Mouse (Mus musculus) embryonic facial prominence, embryonic 15.5 days (tissue): ENCODE results near the gene Sec13. TPM values are rescaled to one million over a fixed set of nuclear protein-coding genes. Genes with fewer than 3 reads are reported as not detected.

Experiments used
- ATAC-seq: fragments of 200-750 bp; cut with Nextera tagmentation; 2 replicates; pipeline ENCODE4 v1.8.0; 2017; ENCODE audit warnings: low read depth, moderate TSS enrichment; ENCODE audit not compliant: insufficient number of reproducible peaks, low FRiP score, low TSS enrichment
- H3K27ac ChIP-seq: fragments of 300-500 bp; sonication (generic); replicated peaks from 2 replicates; pipeline ENCODE4 v1.5.1; 2015; ENCODE audit warnings: mild to moderate bottlenecking, inconsistent platforms
- H3K27me3 ChIP-seq: fragments of 300-500 bp; sonication (generic); 2 replicates; pipeline ENCODE4 v1.6.1; 2015; ENCODE audit warnings: inconsistent platforms
- H3K36me3 ChIP-seq: fragments of 300-500 bp; sonication (generic); 2 replicates; pipeline ENCODE4 v1.6.1; 2015; ENCODE audit warnings: mild to moderate bottlenecking, inconsistent platforms
- H3K4me1 ChIP-seq: fragments of 300-500 bp; sonication (generic); 2 replicates; pipeline ENCODE4 v1.6.1; 2015; ENCODE audit warnings: inconsistent platforms
- H3K4me2 ChIP-seq: fragments of 300-500 bp; sonication (generic); replicated peaks from 2 replicates; pipeline ENCODE4 v1.6.1; 2015; ENCODE audit warnings: mild to moderate bottlenecking, inconsistent platforms
- H3K4me3 ChIP-seq: fragments of 300-500 bp; sonication (generic); replicated peaks from 2 replicates; pipeline ENCODE4 v1.5.1; 2015; ENCODE audit warnings: mild to moderate bottlenecking, inconsistent platforms
- H3K9ac ChIP-seq: fragments of 300-500 bp; sonication (generic); 2 replicates; pipeline ENCODE4 v1.6.1; 2015; ENCODE audit warnings: inconsistent platforms
- H3K9me3 ChIP-seq: fragments of 300-500 bp; sonication (generic); replicated peaks from 2 replicates; pipeline ENCODE4 v1.6.1; 2016; ENCODE audit warnings: inconsistent platforms
- WGBS: fragments of 180-500 bp; shearing (Covaris S2); methylation state at CpG from one replicate; pipeline ENCODE4 v1.1.7; 2015; 5-methylcytosine and 5-hydroxymethylcytosine counted together
- polyA plus RNA-seq: library from polyadenylated mRNA; unstranded; fragments of >200 nt; fragmentation: Nextera tagmentation; extraction: Ambion mirVana; gene quantifications from 2 replicates; pipeline ENCODE4 v1.2.1, GENCODE M21; 2015

Sec13 gene
- 283 and 297 TPM in 2 replicates for polyA plus RNA-seq

DNA sequence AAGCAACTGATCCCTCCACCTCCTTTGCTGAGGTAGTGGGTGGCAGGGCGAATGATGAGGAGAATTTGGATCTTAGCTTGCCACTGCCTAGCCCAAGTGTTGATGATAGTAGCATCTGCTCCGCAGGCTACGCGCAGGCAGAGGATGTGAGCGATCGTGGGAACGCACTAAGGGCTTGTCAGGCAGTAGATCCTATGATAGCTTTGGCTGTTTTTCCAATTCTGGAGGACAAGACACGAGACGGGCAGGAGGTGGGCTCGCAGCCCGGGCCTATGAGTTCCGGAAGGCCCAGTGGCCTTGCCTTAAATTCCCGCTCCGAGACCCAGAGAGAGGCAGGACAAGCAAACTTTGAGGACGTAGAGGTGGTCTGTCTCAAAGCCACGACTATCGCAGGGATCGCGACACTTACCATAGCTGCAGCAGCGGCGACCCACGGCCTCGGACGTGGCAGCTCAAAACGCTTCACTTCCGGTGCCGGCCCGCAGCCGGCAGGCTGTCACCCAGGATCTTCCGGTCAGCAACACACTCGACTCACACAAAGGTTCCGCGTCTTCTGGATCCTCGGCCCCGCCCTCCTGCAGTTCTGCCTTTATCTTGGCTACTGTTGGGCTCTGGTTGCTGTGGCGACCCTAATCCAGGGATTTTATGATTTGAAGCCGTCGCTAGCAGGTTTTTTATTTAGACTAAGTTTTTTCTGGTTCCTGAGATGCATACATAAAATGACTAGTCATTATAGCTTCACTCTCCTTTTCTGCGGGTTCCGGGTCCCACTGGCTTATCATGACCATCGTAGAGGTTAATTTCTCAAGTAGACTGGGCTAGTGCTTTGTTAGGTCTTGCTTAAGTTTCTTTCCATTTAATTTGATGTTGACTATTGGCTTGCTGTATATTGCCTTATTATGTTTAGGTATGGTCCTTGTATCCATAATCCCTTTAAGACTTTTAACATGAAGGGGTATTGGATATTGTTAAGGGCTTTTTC lies at the start of gene Sec13:
TSS of gene Sec13 (minus strand) at position 508 of the 982 bp plus-strand sequence.
- 7% methylated on average over 41 of the region's 41 CpGs for WGBS
- Histone ChIP-seq H3K36me3 (peaks cover 28% of the 10 kb centered on the region), H3K27ac (peak within 1 kb of the TSS; percentile 80), H3K27me3 (no peaks in the 10 kb centered on the region), H3K4me3 (peak within 1 kb of the TSS; percentile 86), H3K4me2 (peak within 1 kb of the TSS; percentile 77), H3K9me3 (no peaks in the 10 kb centered on the region), H3K9ac (peak within 1 kb of the TSS; percentile 87), H3K4me1 (peaks cover 14% of the 10 kb centered on the region)
- peak; percentile 74; the same call in 1 of the 2 replicates for ATAC-seq

- Histone ChIP-seq H3K27ac (no peak overlapping the region), H3K4me3 (no peak overlapping the region), H3K4me2 (no peak overlapping the region), H3K9me3 (no peaks in the 10 kb centered on the region), H3K9ac (no peak overlapping the region), H3K36me3 (no peaks in the 10 kb centered on the region), H3K27me3 (no peaks in the 10 kb centered on the region), H3K4me1 (peaks cover 11% of the 10 kb centered on the region)
- ATAC-seq: no peak
- 15% methylated on average over 6 of the region's 6 CpGs for WGBS
Observed at GRCm38 (mm10) chr6:113787459-113787968, 47.0 kb upstream of the Sec13 start.

GRCm38 (mm10) chr6:113785658-113786057 lies 45.1 kb upstream of the Sec13 start:
- Histone ChIP-seq H3K27me3 (no peaks in the 10 kb centered on the region), H3K36me3 (no peaks in the 10 kb centered on the region), H3K4me2 (no peak overlapping the region), H3K9ac (no peak overlapping the region), H3K9me3 (no peaks in the 10 kb centered on the region), H3K4me1 (peaks cover 11% of the 10 kb centered on the region), H3K4me3 (no peak overlapping the region), H3K27ac (no peak overlapping the region)
- 79% methylated on average over 7 of the region's 7 CpGs for WGBS
- ATAC-seq: no peak

DNA sequence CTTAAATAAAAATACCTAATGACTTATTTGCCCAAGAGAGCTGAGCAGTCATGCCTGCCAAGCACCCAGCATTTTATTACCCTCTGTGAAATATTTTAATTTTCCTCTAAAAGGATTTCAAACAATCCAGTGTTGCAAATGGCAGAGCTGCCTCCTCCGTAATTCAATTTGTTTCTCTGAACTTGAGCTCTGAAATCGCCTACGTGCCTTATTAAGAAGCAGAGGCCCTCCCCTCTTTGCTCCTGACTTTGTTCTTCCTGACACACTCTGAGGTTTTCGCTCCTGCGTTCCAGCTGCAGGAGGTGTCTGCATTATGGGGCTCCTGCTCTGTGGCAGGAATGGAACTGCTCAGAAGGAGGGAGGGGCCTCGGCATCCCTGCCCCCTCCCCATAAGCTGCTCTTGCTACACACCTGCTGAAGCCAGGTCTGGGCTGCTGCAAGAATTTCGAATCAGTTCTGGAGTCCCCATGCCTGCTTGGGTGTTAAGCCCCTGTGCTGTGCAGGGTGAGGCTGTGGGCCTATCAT lies 37.7 kb upstream of the Sec13 start:
- ATAC-seq: no peak
- Histone ChIP-seq H3K4me1 (no peaks in the 10 kb centered on the region), H3K27me3 (no peaks in the 10 kb centered on the region; the same call in 1 of the 2 replicates), H3K4me2 (no peak overlapping the region), H3K27ac (no peak overlapping the region), H3K36me3 (no peaks in the 10 kb centered on the region), H3K9me3 (no peaks in the 10 kb centered on the region), H3K9ac (no peak overlapping the region), H3K4me3 (no peak overlapping the region)
- 37% methylated on average over 7 of the region's 7 CpGs for WGBS

GRCm38 (mm10) chr6:113768804-113769203 lies 28.3 kb upstream of the Sec13 start:
- no peaks in the 10 kb centered on the region for H3K9me3 ChIP-seq
- no peaks in the 10 kb centered on the region for H3K36me3 ChIP-seq
- no peaks in the 10 kb centered on the region for H3K4me1 ChIP-seq
- WGBS: 44% methylated on average over 11 of the region's 11 CpGs
- no peak overlapping the region for H3K27ac ChIP-seq
- no peaks in the 10 kb centered on the region for H3K27me3 ChIP-seq
- ATAC-seq: no peak
- H3K4me2 ChIP-seq: no peak overlapping the region
- no peak overlapping the region for H3K9ac ChIP-seq
- no peak overlapping the region for H3K4me3 ChIP-seq

GRCm38 (mm10) chr6:113761644-113762043 lies 21.1 kb upstream of the Sec13 start:
- no peaks in the 10 kb centered on the region for H3K27me3 ChIP-seq
- ATAC-seq: no peak
- no peak overlapping the region for H3K9ac ChIP-seq
- no peak overlapping the region for H3K27ac ChIP-seq
- no peaks in the 10 kb centered on the region for H3K9me3 ChIP-seq
- no peaks in the 10 kb centered on the region for H3K36me3 ChIP-seq
- no peak overlapping the region for H3K4me2 ChIP-seq
- no peak overlapping the region for H3K4me3 ChIP-seq
- 29% methylated on average over 7 of the region's 7 CpGs for WGBS
- no peaks in the 10 kb centered on the region for H3K4me1 ChIP-seq

DNA sequence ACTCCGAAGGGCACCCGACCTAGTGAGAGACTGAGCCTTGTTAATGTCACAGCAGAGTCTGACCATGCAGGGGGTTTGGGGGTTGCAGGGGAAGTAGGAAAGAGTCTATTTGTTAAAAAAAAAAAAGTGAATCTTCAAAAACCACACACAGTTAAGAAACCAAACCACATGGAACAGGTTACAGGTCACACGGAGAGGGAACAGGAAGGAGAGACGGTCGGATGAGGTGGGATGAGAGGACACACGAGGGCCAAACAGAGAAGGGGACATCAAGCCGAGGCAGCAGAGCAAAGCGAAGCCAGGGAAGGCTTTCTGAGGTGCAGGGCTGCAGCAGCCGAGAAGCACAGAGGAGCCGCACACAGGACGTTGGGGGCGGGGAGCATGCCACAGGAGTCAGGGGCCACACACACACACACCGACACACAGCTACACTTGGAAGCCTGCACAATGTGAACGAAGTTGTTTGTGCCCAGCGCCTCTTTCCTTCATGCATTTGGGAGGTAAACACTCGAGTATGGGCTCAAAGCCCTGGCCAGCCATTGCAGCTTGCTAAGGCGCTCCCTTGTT lies 8.7 kb upstream of the Sec13 start:
- H3K4me1 ChIP-seq: no peaks in the 10 kb centered on the region
- 55% methylated on average over 17 of the region's 17 CpGs for WGBS
- no peak overlapping the region for H3K27ac ChIP-seq
- no peaks in the 10 kb centered on the region for H3K9me3 ChIP-seq
- H3K27me3 ChIP-seq: peaks cover 26% of the 10 kb centered on the region
- H3K9ac ChIP-seq: no peak overlapping the region
- no peak overlapping the region for H3K4me3 ChIP-seq
- no peak overlapping the region for H3K4me2 ChIP-seq
- ATAC-seq: no peak
- no peaks in the 10 kb centered on the region for H3K36me3 ChIP-seq

GRCm38 (mm10) chr6:113748351-113748750 lies 7.8 kb upstream of the Sec13 start:
- 27% methylated on average over 26 of the region's 26 CpGs for WGBS
- Histone ChIP-seq H3K27ac (no peak overlapping the region), H3K36me3 (no peaks in the 10 kb centered on the region), H3K9ac (no peak overlapping the region), H3K4me2 (peak overlapping the region; percentile 21; the same call in 1 of the 2 replicates), H3K4me1 (no peaks in the 10 kb centered on the region), H3K9me3 (no peaks in the 10 kb centered on the region), H3K4me3 (no peak overlapping the region), H3K27me3 (peaks cover 26% of the 10 kb centered on the region)
- no peak for ATAC-seq

GRCm38 (mm10) chr6:113747284-113747683 lies 6.7 kb upstream of the Sec13 start:
- WGBS: 84% methylated on average over 14 of the region's 14 CpGs
- no peaks in the 10 kb centered on the region for H3K9me3 ChIP-seq
- H3K27ac ChIP-seq: no peak overlapping the region
- no peak for ATAC-seq
- H3K4me1 ChIP-seq: no peaks in the 10 kb centered on the region
- H3K4me2 ChIP-seq: no peak overlapping the region
- H3K36me3 ChIP-seq: no peaks in the 10 kb centered on the region
- no peak overlapping the region for H3K9ac ChIP-seq
- H3K27me3 ChIP-seq: peaks cover 26% of the 10 kb centered on the region
- no peak overlapping the region for H3K4me3 ChIP-seq

DNA sequence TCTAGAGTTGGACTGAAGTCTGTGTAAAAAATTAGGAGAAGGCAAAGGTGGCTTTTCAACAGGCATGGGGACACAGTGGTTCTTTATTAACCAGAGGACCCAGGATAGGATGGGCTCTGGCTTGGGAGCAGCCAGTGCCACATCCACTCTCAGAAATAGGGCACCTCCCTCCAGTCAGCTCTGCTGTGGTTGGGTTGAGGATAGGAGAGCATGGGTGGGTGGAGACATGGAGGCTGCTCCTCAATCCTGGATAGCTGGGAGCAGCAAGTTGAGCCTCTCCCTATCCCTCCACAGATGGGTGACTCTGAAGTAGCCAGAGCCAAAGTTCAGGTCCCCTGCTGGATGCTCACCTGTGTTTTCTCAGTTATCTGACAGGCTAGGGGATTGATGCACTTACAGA lies 4.6 kb upstream of the Sec13 start:
- Histone ChIP-seq H3K36me3 (no peaks in the 10 kb centered on the region), H3K4me2 (no peak overlapping the region), H3K4me3 (no peak overlapping the region), H3K4me1 (peaks cover 4% of the 10 kb centered on the region; the same call in 1 of the 2 replicates), H3K27ac (no peak overlapping the region), H3K9me3 (no peaks in the 10 kb centered on the region), H3K9ac (no peak overlapping the region), H3K27me3 (peaks cover 26% of the 10 kb centered on the region)
- ATAC-seq: no peak

GRCm38 (mm10) chr6:113743111-113743510 lies 2.6 kb upstream of the Sec13 start:
- Histone ChIP-seq H3K9me3 (no peaks in the 10 kb centered on the region), H3K27me3 (peaks cover 7% of the 10 kb centered on the region), H3K9ac (no peak overlapping the region), H3K4me1 (peaks cover 14% of the 10 kb centered on the region), H3K4me3 (no peak overlapping the region), H3K4me2 (no peak overlapping the region), H3K36me3 (peaks cover 5% of the 10 kb centered on the region; the same call in 1 of the 2 replicates), H3K27ac (no peak overlapping the region)
- no peak for ATAC-seq
- 61% methylated on average over 1 of the region's 1 CpGs for WGBS
